Mouse (Mus musculus) stomach, embryonic 16.5 days (tissue): ENCODE results near the gene Gm3159. TPM values are rescaled to one million over a fixed set of nuclear protein-coding genes. Genes with fewer than 3 reads are reported as not detected.
"Not testable (repeated sequence)": the region's sequence is repeated elsewhere in the genome, so short reads cannot be mapped to it uniquely, and the experiment has no call there.

Experiments used
- ATAC-seq: fragments of 200-750 bp; cut with Nextera tagmentation; 2 replicates; pipeline ENCODE4 v1.8.0; 2017; ENCODE audit warnings: moderate number of reproducible peaks, moderate TSS enrichment; ENCODE audit not compliant: insufficient read depth, low FRiP score
- H3K27ac ChIP-seq: fragments of 300-500 bp; sonication (generic); 2 replicates; pipeline ENCODE4 v1.5.1; 2014; ENCODE audit warnings: low read length
- H3K27me3 ChIP-seq: fragments of 300-500 bp; sonication (generic); 2 replicates; pipeline ENCODE4 v1.6.1; 2014; ENCODE audit warnings: low read length, control low read depth, mixed read lengths; ENCODE audit not compliant: control insufficient read depth, insufficient read depth
- H3K36me3 ChIP-seq: fragments of 300-500 bp; sonication (generic); 2 replicates; pipeline ENCODE4 v1.6.1; 2014; ENCODE audit warnings: low read length; ENCODE audit not compliant: control insufficient read depth, insufficient read depth
- H3K4me1 ChIP-seq: fragments of 300-500 bp; sonication (generic); 2 replicates; pipeline ENCODE4 v1.6.1; 2014; ENCODE audit warnings: low read length, control low read depth, mixed read lengths; ENCODE audit not compliant: control insufficient read depth, insufficient read depth
- H3K4me2 ChIP-seq: fragments of 300-500 bp; sonication (generic); 2 replicates; pipeline ENCODE4 v1.6.1; 2014; ENCODE audit warnings: low read depth, low read length, mixed read lengths
- H3K4me3 ChIP-seq: fragments of 300-500 bp; sonication (generic); replicated peaks from 2 replicates; pipeline ENCODE4 v1.5.1; 2014; ENCODE audit warnings: mild to moderate bottlenecking, low read length
- H3K9ac ChIP-seq: fragments of 300-500 bp; sonication (generic); 2 replicates; pipeline ENCODE4 v1.6.1; 2014; ENCODE audit warnings: low read length
- H3K9me3 ChIP-seq: fragments of 300-500 bp; sonication (generic); replicated peaks from 2 replicates; pipeline ENCODE4 v1.6.1; 2016; ENCODE audit warnings: low read length, control low read depth; ENCODE audit not compliant: control insufficient read depth
- WGBS: fragments of 180-500 bp; shearing (Covaris S2); extraction: QIAGEN DNeasy Blood & Tissue Kit; methylation state at CpG from one replicate; pipeline ENCODE4 v1.1.7; 2014; 5-methylcytosine and 5-hydroxymethylcytosine counted together
- polyA plus RNA-seq: library from polyadenylated mRNA; unstranded; fragments of >200 nt; fragmentation: Nextera tagmentation; extraction: Ambion mirVana; gene quantifications from 2 replicates; pipeline ENCODE4 v1.2.1, GENCODE M21; 2015

Gm3159 gene
- polyA plus RNA-seq, 1 experiment from 2014 or later = not detected

DNA sequence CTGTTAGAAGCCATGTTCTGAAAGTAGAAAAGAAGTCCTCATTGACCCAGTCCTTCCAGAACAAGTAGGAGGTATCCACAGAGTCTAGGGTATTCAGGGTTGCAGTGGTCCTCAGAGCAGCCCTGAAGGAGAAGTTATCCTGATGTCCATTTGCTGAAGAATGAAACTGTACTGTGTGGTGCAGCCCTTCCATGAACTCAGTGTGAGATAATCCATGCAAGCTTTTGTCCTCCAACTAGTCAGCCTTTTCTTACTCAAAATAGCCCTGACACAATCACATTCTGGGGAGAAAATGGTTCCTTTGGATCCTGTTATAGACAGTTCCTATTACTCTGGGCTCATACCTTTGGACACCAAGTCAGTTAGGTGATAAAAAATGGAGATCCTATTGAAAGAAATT, 6.5 kb downstream of the Gm3159 start:
- not testable (repeated sequence) for H3K9me3 ChIP-seq, H3K4me2 ChIP-seq, H3K36me3 ChIP-seq, H3K9ac ChIP-seq, ATAC-seq, H3K4me1 ChIP-seq, H3K27me3 ChIP-seq, H3K27ac ChIP-seq, H3K4me3 ChIP-seq

DNA sequence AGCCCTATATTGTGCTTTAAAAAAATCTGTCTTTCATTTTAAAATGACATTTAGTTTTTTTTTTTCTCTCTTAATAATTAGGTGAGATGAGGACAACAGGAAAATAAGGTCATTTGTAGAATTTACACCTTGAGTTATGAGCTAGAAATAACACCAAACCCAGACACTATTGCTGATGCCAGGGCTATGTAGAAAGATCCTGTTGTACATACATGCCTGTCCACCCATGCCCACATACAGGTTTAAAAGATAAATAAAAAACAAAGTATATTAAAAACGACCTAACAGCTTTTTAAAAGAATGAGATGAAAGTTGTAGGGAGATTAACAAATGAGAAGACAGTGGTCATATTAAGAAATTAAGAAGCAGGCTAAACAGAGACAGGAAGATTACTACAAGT, 12.6 kb downstream of the Gm3159 start:
- not testable (repeated sequence) for H3K36me3 ChIP-seq, H3K4me3 ChIP-seq, H3K27me3 ChIP-seq, H3K9me3 ChIP-seq, H3K27ac ChIP-seq, H3K4me1 ChIP-seq, H3K9ac ChIP-seq, H3K4me2 ChIP-seq, ATAC-seq
- WGBS = 90% methylated on average over 1 of the region's 1 CpGs

DNA sequence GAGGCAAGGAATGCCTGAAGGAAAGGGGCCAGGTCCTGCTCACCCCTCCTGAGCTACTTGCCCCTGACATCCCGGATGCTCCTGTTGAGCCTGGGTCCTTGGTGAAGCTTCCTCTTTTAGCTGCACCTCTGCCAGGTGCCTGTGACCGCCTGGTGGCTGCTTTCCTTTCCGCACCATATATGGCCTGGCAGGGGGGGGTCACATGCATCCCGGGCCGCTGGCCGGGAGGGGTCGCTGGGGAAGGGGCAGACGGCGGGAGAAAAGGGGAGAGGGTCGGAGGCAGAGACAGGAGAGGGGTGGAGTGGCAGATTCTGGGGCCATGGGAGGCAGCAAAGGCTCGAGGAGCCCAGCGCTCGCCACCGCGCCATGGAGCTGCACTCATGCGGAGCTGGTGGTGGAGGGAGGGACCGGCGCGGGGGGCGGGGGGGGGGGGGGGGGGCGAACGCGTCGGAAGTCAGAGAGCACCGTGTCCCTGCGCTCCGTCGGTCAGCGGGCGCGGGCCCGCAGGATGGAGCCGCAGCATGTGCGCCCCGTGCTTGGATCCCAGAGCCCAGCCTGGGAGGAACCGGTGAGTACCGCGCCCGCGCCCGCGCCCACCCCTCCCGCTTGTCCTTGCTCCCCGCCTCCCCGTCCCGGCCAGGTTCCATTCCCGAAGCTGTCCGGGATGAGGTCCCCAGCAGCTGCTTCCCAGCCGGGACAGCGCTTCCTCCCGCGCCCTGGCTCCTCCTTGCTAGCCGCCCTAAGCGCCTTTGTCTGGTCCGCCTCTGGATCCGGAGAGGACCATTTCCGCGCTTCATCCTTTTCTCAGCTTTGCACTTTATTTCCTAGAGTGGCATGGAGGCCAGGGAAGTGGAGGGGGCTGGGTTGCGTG, 17.9 kb downstream of the Gm3159 start, which contains the start of gene Gm3164:
TSS of gene Gm3164 (plus strand) at position 484 of the 871 bp plus-strand sequence.
- not testable (repeated sequence) for H3K4me1 ChIP-seq, H3K27me3 ChIP-seq, H3K9ac ChIP-seq, H3K27ac ChIP-seq, ATAC-seq, H3K36me3 ChIP-seq, H3K9me3 ChIP-seq
- 1% methylated on average over 26 of the region's 59 CpGs for WGBS
- H3K4me3 ChIP-seq = peak within 1 kb of the TSS; percentile 32
- H3K4me2 ChIP-seq = peak within 1 kb of the TSS; percentile 52

DNA sequence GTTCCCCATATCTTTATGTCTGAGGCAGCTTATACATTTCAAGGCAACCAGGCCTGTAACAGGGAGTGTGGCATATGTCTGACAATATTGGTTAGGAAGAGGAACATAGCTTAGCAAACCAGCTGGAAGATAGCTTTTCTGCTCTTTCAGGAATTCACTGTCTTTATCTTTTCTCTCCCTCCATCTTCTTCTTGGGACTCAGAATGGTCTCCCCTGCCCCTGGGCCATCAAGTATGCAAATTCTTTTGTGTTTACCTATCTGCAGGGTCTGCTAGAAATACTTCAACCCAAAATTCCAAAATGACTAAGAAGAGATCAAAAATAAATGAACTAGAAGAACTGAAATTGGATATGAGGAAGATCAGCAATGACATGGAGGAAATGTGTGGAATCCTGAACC, 33.4 kb downstream of the Gm3159 start, which contains the start of gene Gm3173:
TSS of gene Gm3173 (plus strand) at position 301 of the 400 bp plus-strand sequence.
- H3K36me3 ChIP-seq, H3K4me1 ChIP-seq, H3K4me3 ChIP-seq, H3K27me3 ChIP-seq, ATAC-seq, H3K9me3 ChIP-seq, H3K27ac ChIP-seq, H3K4me2 ChIP-seq, H3K9ac ChIP-seq: not testable (repeated sequence)

Other genes starting within 250 kb of the Gm3159 start
- not detected in 2 replicates for gene Gm3127, start 232.5 kb upstream of the Gm3159 start, polyA plus RNA-seq
- gene Gm2974, start 214.9 kb upstream of the Gm3159 start, polyA plus RNA-seq = 0.29 TPM in 1 of 2 replicates, not detected in the other
- gene Gm3138, start 147.9 kb upstream of the Gm3159 start, polyA plus RNA-seq = not detected in 2 replicates
- gene Gm3149, start 80.2 kb upstream of the Gm3159 start, polyA plus RNA-seq = not detected in 2 replicates
- 0.15 TPM in 1 of 2 replicates, not detected in the other for gene 2610042L04Rik, start 62.8 kb upstream of the Gm3159 start, polyA plus RNA-seq
- not detected in 2 replicates for gene Gm3164, start 17.9 kb downstream of the Gm3159 start, polyA plus RNA-seq
- gene Gm3173, start 33.5 kb downstream of the Gm3159 start, polyA plus RNA-seq = not detected in 2 replicates
- not detected in 2 replicates for gene Gm3182, start 84.2 kb downstream of the Gm3159 start, polyA plus RNA-seq
- not detected in 2 replicates for gene Gm3047, start 157.9 kb downstream of the Gm3159 start, polyA plus RNA-seq
- gene Gm8159, start 234.8 kb downstream of the Gm3159 start, polyA plus RNA-seq = not detected in 2 replicates